Mouse (Mus musculus) MN1 (cell line): Measurements from ENCODE around the gene Sulf2.
"Not testable (repeated sequence)": the region's sequence is repeated elsewhere in the genome, so short reads cannot be mapped to it uniquely, and the experiment has no call there.

Source experiments
- DNase-seq: peaks from one replicate; pipeline ENCODE4 v3.0.0-alpha.2; 2016; ENCODE audit warnings: low spot score

The Sulf2 gene

GRCm38 (mm10) chr2:166155454-166155815 is at the start of gene Sulf2:
Gene Sulf2 (minus strand): TSS chr2:166155663.
- DNase-seq: no peak

GRCm38 (mm10) chr2:166204174-166204573 is 48.7 kb upstream of the Sulf2 start:
- DNase-seq: no peak

GRCm38 (mm10) chr2:166203647-166204046 is 48.2 kb upstream of the Sulf2 start:
- DNase-seq: no peak

DNA sequence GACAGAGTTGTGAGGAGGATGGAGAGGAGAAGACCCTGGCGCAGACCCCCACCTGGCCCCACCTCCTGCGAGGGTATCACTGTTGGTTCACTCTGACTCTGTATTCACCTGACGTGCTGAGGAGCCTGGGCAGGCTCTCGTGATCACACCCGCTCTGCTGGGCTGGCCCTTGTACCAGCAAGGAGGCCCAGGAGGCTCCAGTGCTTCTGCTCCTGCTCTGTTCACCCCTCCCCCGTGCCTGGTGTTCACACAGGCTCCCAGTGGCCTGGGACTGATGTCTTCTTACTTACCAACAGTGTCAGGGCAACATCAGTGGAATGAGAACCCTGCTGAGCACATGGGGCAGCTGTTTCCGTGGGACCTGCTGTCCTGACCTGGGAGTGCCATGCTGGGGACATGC is 42.5 kb upstream of the Sulf2 start:
- peak; percentile 39 for DNase-seq

DNA sequence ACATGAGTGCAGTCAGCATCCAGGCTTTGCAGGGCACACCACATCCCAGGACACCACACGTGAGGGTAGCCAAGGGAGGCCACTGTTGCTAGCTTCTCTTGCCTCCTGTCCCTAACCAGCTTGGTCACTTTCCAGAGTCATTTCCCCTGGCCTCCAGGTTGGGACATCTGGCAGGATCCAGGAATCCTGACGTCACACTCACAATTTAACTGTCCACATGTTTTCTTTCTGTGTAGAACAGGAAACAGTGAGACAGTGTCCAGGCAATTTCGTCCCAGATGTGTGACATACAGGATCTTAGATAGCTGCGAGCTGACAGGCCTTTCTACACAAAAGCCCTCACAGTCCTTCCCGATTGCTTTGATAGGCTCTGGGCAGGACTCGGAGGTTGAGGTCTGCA is 41.6 kb upstream of the Sulf2 start:
- peak; percentile 46 for DNase-seq

- DNase-seq: no peak
Observed at GRCm38 (mm10) chr2:166196080-166196786, 40.8 kb upstream of the Sulf2 start.

DNA sequence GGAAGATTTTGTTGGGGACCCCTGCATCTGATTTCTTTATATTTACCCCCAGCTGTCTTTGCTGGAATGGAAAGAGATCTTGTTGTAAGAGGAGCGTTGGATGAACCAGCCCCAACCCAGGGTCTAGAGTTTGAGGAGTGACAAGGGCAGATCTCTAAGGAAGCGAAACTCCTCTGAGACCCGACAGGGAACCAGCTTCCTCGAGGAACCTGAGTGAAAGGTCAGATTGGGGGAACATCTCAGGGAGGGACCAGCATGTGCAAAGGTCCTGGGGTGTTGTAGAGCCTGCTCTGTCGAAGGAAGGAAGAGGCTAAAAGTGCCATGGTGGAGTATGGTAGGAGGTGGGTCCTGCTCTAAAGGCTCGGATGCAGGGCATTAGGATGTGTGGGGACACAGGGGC is 39.6 kb upstream of the Sulf2 start:
- DNase-seq: no peak

- no peak for DNase-seq
Observed at GRCm38 (mm10) chr2:166194112-166194758, 38.8 kb upstream of the Sulf2 start.

DNA sequence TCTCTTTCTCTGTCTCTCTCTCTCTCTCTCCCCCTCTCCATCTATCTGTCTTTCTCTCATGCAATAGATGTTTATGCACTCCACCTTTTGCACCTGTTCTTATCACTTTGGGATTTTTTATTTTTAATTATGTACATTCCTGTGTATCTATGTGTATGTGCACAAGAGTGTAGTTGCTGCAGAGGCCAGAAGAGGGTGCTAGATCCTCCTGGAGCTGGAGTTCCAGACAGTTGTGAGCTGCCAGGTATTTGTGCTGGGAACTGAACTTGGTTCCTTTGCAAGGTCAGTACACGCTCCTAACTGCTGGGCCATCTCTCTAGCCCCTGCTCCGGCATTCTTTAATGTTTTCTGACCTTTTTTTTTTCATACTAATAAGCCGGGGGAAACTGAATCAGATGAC is 38.0 kb upstream of the Sulf2 start:
- DNase-seq: no peak

GRCm38 (mm10) chr2:166190816-166191215 is 35.4 kb upstream of the Sulf2 start:
- no peak for DNase-seq

DNA sequence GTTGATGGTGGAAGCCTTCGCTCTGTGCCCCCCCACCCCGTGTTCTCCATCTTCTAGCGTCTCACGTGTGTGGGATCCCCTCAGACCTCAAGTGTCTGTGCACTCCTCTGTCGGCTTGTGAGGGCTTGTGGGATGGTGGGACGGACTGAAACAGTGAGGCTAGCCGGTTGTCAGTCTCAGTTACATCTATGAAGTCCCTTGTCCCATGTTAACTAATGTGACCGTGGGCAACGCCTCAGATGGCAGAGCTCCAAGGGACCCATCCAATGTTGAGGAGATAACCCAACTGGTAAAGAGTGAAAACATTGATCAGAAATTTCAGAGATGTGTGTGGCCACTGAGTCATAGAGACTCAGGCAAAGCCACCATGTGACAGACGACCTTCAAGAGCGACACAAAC is 33.7 kb upstream of the Sulf2 start:
- no peak for DNase-seq

GRCm38 (mm10) chr2:166187874-166188453 is 32.5 kb upstream of the Sulf2 start:
- DNase-seq: not testable (repeated sequence)

GRCm38 (mm10) chr2:166187319-166187718 is 31.9 kb upstream of the Sulf2 start:
- not testable (repeated sequence) for DNase-seq

GRCm38 (mm10) chr2:166186244-166186948 is 30.9 kb upstream of the Sulf2 start:
- DNase-seq: no peak

DNA sequence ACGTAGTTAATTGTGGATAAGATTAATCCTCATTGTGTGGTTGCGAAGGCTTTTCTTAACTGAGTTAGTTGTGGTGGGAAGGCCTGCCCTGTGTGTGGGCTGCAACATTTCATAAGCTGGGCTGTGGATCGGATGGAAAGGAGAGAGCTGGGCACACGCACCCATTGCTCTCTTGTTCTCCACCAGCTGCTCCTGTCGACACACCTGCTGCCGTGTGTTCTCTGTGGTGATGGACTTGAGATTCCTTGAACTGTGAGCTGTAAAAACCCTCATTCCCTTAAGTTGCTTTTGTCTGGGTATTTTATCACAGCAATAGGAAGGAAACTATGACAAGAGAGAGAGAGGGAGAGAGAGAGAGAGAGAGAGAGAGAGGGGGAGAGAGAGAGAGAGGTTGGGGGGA is 30.3 kb upstream of the Sulf2 start:
- no peak for DNase-seq

- DNase-seq: no peak
Observed at GRCm38 (mm10) chr2:166184417-166184816, 29.0 kb upstream of the Sulf2 start.

GRCm38 (mm10) chr2:166182009-166182685 is 26.7 kb upstream of the Sulf2 start:
- no peak for DNase-seq

DNA sequence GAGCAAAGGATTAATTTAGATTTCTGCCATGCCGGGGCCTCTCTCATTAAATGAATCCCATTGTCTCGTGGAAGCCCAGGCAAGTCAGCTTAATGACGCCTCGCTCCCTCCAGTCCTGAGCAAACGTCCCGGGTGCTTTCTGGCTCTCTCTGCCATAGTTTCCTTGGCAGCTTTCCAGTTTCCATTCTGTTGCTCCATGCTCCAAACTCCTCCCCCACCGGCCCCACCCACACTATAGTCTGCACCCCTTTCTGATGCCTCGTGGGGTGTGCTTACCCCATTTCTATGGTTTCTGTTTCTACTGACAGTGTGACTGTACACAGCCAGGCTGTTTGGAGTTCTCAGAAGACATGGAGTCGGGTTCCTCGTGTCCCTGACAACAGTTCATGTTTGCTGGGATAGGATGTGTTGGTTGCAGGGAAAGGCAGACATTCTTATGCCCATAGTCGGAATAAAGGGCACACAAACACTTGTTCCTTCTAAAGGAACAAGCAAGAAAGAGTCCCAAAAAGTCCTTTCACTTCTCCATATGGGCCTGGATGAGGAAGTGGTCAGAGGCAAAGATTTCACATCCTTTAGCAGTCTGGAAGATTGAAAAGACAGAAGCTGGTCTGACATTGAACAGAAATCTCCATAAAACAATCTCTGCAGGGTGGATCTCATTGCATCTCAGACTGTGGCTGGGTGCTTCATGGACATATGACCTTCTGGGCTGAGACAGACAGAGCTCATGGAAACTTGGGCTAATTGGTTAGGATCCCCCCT is 25.5 kb upstream of the Sulf2 start:
- peak; percentile 46 for DNase-seq

- DNase-seq: no peak
Observed at GRCm38 (mm10) chr2:166180136-166180649, 24.7 kb upstream of the Sulf2 start.

DNA sequence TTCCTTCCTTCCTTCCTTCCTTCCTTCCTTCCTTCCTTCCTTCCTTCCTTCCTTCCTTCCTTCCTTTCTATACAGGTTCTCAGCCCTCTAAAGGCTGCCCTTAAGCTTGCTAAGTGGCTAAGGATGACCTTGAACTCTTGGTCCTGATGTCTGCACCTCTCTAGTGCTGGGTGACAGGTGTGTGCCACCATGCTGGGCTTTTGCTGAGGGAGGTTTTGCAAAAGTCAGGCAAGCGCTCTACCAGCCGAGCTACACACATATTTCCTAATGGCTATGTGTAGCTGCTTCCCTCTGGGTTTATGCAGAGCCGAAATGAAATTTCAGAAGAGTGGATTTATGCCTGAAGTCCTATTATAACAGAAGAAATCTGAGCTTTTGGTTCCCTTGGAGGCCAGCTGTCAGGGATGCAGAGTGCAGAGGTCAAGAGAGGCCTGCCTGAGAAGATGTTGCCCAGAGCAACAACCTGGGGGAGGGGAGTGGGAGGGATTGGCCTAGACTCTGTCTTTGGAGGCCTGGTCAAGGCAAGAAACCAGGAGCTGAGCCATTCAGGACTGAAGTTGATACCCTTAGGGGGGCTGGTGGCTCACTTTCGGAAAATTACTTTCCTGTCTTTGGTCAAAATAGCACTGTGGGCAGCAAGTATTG is 24.1 kb upstream of the Sulf2 start:
- peak; percentile 34 for DNase-seq
